Mouse (Mus musculus) ES-Bruce4 (cell line): ENCODE results near the gene Car15. TPM values are rescaled to one million over a fixed set of nuclear protein-coding genes. Genes with fewer than 3 reads are reported as not detected.

Experiments used
- H3K27ac ChIP-seq: 2 replicates; pipeline ENCODE4 v1.5.1; 2012; ENCODE audit warnings: low read length, inconsistent platforms; ENCODE audit not compliant: insufficient read depth
- H3K27me3 ChIP-seq: 2 replicates; pipeline ENCODE4 v1.6.1; 2012; ENCODE audit warnings: mild to moderate bottlenecking, low read length, inconsistent platforms; ENCODE audit not compliant: control insufficient read depth, poor library complexity, insufficient read depth, severe bottlenecking
- H3K36me3 ChIP-seq: 2 replicates; pipeline ENCODE4 v1.6.1; 2012; ENCODE audit warnings: inconsistent platforms, mild to moderate bottlenecking, low read length, moderate library complexity; ENCODE audit not compliant: control insufficient read depth, poor library complexity, insufficient read depth, severe bottlenecking
- H3K4me1 ChIP-seq: one replicate; pipeline ENCODE4 v1.8.1; 2011; ENCODE audit warnings: low read length; ENCODE audit not compliant: control insufficient read depth, insufficient read depth
- H3K4me3 ChIP-seq: 2 replicates; pipeline ENCODE4 v1.5.1; 2011; ENCODE audit warnings: low read depth, mild to moderate bottlenecking, low read length
- H3K9ac ChIP-seq: 2 replicates; pipeline ENCODE4 v1.6.1; 2012; ENCODE audit warnings: low read depth, mild to moderate bottlenecking, inconsistent platforms; ENCODE audit not compliant: poor library complexity, severe bottlenecking
- H3K9me3 ChIP-seq: replicated peaks from 2 replicates; pipeline ENCODE4 v1.6.1; 2012; ENCODE audit warnings: mild to moderate bottlenecking, low read length, inconsistent platforms; ENCODE audit not compliant: control insufficient read depth, poor library complexity, insufficient read depth, severe bottlenecking
- CTCF ChIP-seq: IDR thresholded peaks from one replicate; pipeline ENCODE4 v1.8.1; 2011; ENCODE audit warnings: low read depth, low read length
- EP300 ChIP-seq: IDR thresholded peaks from 2 replicates; pipeline ENCODE4 v1.6.1; 2011; ENCODE audit warnings: low read depth, low read length; ENCODE audit not compliant: insufficient read depth
- POLR2A ChIP-seq: IDR thresholded peaks from one replicate; pipeline ENCODE4 v1.8.1; 2011; ENCODE audit warnings: low read length; ENCODE audit not compliant: insufficient read depth
- polyA plus RNA-seq: library from polyadenylated mRNA; stranded (reverse); fragments of >200 nt; gene quantifications from 2 replicates; pipeline ENCODE4 v1.2.4, GENCODE M21; 2011; ENCODE audit warnings: low read depth; ENCODE audit not compliant: missing spikeins, insufficient read depth, insufficient read length

Gene Car15
- polyA plus RNA-seq, 1 experiment = not detected

DNA sequence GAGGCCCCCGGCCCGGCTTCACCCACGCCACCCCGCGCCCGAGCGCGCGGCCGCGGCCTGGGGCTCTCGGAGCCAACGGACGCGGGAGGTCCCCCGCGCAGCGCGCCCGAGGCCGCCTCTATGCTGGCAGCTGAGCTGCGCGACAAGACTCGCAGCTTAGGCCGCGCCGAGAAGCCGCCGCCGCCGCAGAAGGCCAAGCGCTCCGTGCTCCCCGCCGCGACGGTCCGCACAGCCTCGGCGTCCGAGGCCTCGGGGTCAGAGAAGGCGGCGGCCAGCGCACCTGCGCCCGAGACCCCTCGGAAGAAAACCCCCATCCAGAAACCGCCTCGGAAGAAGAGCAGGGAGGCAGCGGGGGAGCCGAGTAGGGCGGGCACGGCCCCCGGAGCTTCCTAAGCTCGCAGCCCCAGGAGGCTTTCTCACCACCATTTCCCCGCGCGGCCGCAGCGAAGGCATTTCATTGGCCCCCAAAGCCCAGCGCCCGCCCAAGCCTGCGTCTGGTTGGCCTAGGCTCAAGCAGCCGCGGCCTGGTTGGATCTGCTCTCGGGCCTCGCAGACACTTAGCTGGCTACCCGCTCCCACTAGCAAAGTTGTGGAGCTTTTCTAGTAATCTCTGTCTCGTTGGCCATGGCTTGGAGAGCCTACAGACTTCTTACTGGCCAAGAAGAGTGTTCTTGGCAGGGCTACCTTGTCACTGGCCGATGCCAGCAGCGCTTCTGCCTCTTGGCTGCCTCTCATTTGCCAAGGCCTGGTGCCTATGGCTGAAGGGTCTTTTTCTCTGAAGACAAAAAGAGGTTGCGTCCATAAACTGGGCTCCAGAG is 30.8 kb downstream of the Car15 start:
- no peak overlapping the region for H3K27ac ChIP-seq
- peaks cover 6% of the 10 kb centered on the region for H3K4me1 ChIP-seq
- H3K9me3 ChIP-seq = no peaks in the 10 kb centered on the region
- H3K36me3 ChIP-seq = no peaks in the 10 kb centered on the region
- peaks cover 8% of the 10 kb centered on the region for H3K27me3 ChIP-seq
- TF ChIP-seq CTCF (no peak), POLR2A (no peak), EP300 (no peak)
- peak overlapping the region; percentile 78 for H3K9ac ChIP-seq
- H3K4me3 ChIP-seq = peak overlapping the region; percentile 62

DNA sequence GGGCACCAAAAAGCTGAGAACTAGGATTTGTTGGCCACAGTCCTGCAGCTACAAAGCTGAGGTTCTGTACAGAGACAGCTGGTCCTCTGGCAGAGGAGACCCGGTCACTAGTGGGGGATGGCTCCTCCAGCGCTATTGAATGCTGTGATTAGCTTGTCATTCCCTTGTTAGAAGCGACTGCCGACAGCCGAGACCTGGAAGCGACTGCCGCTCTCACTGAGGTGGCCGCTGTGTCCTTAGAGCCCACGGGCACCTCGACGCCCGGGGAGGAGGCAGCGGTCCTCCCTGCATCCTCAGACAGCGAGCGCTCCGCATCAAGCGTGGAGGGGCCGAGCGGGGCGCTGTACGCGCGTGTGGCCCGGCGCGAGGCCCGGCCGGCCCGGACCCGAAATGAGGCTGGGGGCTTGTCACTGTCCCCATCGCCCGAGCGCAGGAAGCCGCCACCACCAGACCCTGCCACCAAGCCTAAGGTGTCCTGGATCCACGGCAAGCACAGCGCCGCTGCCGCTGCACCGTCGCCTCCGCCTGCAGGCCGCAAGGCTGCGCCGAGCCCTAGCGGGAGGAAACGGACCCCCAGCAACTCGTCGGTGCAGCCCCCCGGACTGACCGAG is 31.5 kb downstream of the Car15 start:
- Histone ChIP-seq H3K9me3 (no peaks in the 10 kb centered on the region), H3K36me3 (no peaks in the 10 kb centered on the region), H3K4me3 (peak overlapping the region; percentile 62), H3K4me1 (peaks cover 6% of the 10 kb centered on the region), H3K27me3 (peaks cover 8% of the 10 kb centered on the region), H3K9ac (peak overlapping the region; percentile 78), H3K27ac (no peak overlapping the region)
- TF ChIP-seq POLR2A (no peak), CTCF (no peak), EP300 (no peak)

DNA sequence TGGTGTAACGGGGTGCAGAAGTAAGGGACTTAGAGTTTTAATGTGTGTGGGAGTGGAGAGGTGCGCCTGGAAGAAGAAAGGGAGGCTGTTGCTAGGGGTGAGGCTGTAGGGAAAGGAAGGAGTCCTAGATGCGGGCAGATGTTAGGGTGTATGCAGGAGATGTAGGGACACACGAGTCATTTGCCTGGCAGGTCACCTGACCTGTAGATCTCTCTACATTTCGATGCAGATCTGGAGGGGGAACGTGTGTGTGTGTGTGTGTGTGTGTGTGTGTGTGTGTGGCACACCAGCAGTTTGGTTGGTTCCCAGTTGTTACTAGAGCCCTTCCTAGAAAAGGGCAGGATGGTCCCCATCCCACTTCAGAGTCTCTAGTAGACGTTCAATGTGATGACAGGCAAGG is 33.2 kb downstream of the Car15 start:
- Histone ChIP-seq H3K27ac (no peak overlapping the region), H3K4me1 (peaks cover 6% of the 10 kb centered on the region), H3K36me3 (no peaks in the 10 kb centered on the region), H3K27me3 (peaks cover 8% of the 10 kb centered on the region), H3K9ac (no peak overlapping the region), H3K4me3 (peak overlapping the region; percentile 6; the same call in 1 of the 2 replicates), H3K9me3 (no peaks in the 10 kb centered on the region)
- TF ChIP-seq CTCF = no peak
- no peak for TF ChIP-seq POLR2A
- no peak for TF ChIP-seq EP300

DNA sequence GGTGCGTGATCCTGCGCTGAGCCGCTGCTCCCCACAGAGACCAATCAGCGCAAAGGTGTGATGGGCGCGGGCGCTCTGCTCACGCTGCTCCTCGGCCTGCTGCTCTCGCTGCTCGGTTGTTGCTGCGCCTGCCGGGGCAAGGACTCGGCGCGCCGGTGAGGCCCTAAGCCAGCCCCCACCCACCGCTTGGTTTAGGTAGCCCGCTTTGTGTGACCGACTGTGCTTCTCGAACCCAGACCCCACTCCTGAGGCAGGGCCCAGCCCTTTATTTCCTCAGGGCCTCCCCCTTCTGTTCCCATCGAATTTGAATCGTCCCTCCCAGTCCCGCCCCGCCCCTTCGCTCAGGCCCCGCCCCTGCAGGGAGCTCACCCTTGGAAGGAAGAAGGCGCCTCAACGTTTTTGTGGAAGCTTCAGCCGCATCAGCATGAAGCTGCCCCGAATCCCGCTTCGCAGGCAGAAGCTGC is 33.7 kb downstream of the Car15 start:
- H3K9me3 ChIP-seq = no peaks in the 10 kb centered on the region
- H3K9ac ChIP-seq = peak overlapping the region; percentile 15
- H3K4me1 ChIP-seq = peaks cover 6% of the 10 kb centered on the region
- no peak overlapping the region for H3K27ac ChIP-seq
- H3K36me3 ChIP-seq = no peaks in the 10 kb centered on the region
- TF ChIP-seq POLR2A (no peak), EP300 (no peak), CTCF (no peak)
- H3K27me3 ChIP-seq = peaks cover 8% of the 10 kb centered on the region
- peak overlapping the region; percentile 57 for H3K4me3 ChIP-seq

DNA sequence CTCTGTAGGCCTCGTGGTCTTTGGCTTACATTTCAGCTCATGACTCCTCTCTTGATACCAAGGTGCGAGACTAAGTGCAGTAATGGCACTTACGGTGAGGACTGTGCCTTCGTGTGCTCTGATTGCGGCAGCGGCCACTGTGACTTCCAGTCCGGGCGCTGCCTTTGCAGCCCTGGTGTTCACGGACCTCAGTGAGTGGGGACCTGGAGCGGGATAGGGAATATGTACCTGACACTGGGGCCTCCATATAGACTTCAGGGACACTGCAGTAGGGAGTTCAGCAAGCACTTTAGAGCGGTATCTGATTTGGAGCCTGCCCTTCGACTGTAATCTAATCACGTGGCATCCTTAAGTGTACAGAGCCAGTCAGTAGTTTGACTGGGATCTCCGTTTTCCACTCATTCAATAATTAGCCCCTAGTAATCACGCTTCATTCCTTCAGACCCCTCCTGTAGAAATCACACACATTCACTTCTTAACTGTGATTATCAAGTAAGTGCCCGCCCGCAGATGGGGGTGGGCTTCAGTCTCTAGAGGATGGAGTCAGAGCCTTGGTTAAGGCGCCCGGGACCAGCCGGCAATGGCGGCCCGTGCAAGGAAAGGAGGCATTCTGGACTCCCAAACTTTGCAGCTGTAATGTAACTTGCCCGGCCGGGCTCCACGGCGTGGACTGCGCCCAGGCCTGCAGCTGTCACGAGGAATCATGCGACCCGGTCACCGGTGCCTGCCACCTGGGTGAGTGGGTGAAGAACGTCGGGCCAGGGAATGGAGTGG is 34.3 kb downstream of the Car15 start:
- Histone ChIP-seq H3K9me3 (no peaks in the 10 kb centered on the region), H3K9ac (peak overlapping the region; percentile 15), H3K36me3 (no peaks in the 10 kb centered on the region), H3K4me3 (peak overlapping the region; percentile 57), H3K27ac (no peak overlapping the region), H3K4me1 (peaks cover 6% of the 10 kb centered on the region), H3K27me3 (peaks cover 10% of the 10 kb centered on the region)
- TF ChIP-seq CTCF (no peak), EP300 (no peak), POLR2A (no peak)
